Mouse (Mus musculus): ENCODE measurements around the gene Arfgef2. TPM values are rescaled to one million over a fixed set of nuclear protein-coding genes. Genes with fewer than 3 reads are reported as not detected.
A peak's percentile ranks its signal among the peaks of the same experiment; 100 is the strongest.

Arfgef2 gene
- polyA plus RNA-seq, 1 experiment from 2014 or later = 4.1 TPM

DNA sequence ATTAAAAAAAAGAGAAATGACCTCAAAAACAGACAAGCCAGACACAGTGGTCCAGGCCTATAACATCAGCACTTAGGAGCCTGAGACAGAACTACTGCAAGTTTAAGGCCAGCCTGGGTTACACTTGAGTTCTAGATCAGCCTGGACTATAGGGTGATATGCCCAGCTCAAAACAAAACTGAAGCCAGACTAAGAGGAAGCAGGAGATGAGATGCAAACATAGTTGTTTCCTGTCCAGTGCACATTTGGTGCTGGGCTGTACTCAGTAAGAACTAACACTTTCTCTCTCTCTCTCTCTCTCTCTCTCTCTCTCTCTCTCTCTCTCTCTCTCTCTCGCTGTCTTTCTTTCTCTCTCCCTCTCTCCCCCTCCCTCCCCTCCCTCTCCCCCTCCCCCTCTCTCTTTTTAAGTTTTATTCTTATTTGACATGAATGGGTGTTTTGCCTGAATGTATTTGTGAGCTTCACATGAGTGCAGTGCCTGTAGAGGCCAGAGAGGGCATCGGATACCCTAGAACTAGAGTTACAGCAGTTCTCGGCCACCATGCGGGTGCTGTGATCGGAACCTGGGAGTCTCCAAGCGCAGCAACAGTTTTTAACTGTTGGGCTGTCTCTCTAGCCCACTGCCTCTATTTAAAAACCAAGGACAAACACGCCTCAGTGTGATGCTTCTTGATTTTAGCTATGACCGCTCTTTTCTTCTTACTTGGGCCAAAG is 95.6 kb downstream of the Arfgef2 start:
- no peak overlapping the region for H3K4me3 ChIP-seq (ENCODE audit: low read depth, low read length)
- no peaks in the 10 kb centered on the region for H3K9me3 ChIP-seq (replicated peaks; ENCODE audit: control insufficient read depth, low read length)
- ATAC-seq (ENCODE audit: low read depth) = no peak
- peaks cover 10% of the 10 kb centered on the region for H3K4me1 ChIP-seq (ENCODE audit: control insufficient read depth, low read depth, low read length)
- H3K9ac ChIP-seq (ENCODE audit: low read depth, low read length) = no peak overlapping the region
- no peak overlapping the region for H3K27ac ChIP-seq (ENCODE audit: low read length)
- WGBS (ENCODE audit: insufficient replicate concordance) = 80% methylated on average over 8 of the region's 8 CpGs
- H3K27me3 ChIP-seq (ENCODE audit: control insufficient read depth, insufficient read depth, low read depth, low read length) = no peaks in the 10 kb centered on the region
- H3K4me2 ChIP-seq (ENCODE audit: low read depth, low read length) = no peak overlapping the region
- no peaks in the 10 kb centered on the region; the same call in 1 of the 2 replicates for H3K36me3 ChIP-seq (ENCODE audit: control insufficient read depth, insufficient read depth)

DNA sequence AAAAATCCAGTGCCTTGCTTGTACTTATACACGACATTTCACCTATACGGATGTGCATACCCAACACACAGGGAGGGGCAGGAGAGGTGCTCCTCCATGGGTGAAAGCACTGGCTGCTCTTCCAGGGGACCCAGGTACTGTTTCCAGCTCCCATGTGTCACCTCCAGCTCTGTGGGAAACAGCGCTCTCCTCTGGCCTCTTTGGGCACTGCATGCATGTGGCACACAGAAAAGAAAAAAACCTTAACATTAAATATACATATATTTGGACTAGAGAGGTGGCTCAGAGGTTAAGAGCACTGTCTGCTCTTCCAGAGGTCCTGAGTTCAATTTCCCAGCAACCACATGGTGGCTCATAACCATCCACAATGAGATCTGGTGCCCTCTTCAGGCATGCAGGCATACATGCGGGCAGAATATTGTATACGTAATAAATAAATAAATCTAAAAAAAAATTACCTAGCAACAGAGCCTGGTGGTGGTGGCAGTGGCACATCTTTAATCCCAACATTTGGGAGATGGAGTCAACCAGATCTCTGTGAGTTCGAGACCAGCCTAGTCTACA is 98.4 kb downstream of the Arfgef2 start:
- ATAC-seq (ENCODE audit: low read depth) = no peak
- Histone ChIP-seq H3K36me3 (ENCODE audit: control insufficient read depth, insufficient read depth) (no peaks in the 10 kb centered on the region), H3K27ac (ENCODE audit: low read length) (no peak overlapping the region), H3K4me2 (ENCODE audit: low read depth, low read length) (no peak overlapping the region), H3K27me3 (ENCODE audit: control insufficient read depth, insufficient read depth, low read depth, low read length) (no peaks in the 10 kb centered on the region), H3K9me3 (replicated peaks; ENCODE audit: control insufficient read depth, low read length) (no peaks in the 10 kb centered on the region), H3K4me3 (ENCODE audit: low read depth, low read length) (no peak overlapping the region), H3K9ac (ENCODE audit: low read depth, low read length) (no peak overlapping the region), H3K4me1 (ENCODE audit: control insufficient read depth, low read depth, low read length) (peaks cover 20% of the 10 kb centered on the region)
- WGBS (ENCODE audit: insufficient replicate concordance) = 83% methylated on average over 6 of the region's 6 CpGs

GRCm38 (mm10) chr2:166905711-166906522 is 100.5 kb downstream of the Arfgef2 start, which contains the start of gene Cse1l:
TSS of gene Cse1l (plus strand) at chr2:166906040.
- Histone ChIP-seq H3K4me3 (ENCODE audit: low read depth, low read length) (peak within 1 kb of the TSS; percentile 97), H3K9ac (ENCODE audit: low read depth, low read length) (peak within 1 kb of the TSS; percentile 93), H3K36me3 (ENCODE audit: control insufficient read depth, insufficient read depth) (no peaks in the 10 kb centered on the region), H3K4me2 (ENCODE audit: low read depth, low read length) (peak within 1 kb of the TSS; percentile 94), H3K9me3 (replicated peaks; ENCODE audit: control insufficient read depth, low read length) (no peaks in the 10 kb centered on the region), H3K27ac (ENCODE audit: low read length) (peak within 1 kb of the TSS; percentile 99), H3K27me3 (ENCODE audit: control insufficient read depth, insufficient read depth, low read depth, low read length) (no peaks in the 10 kb centered on the region), H3K4me1 (ENCODE audit: control insufficient read depth, low read depth, low read length) (peaks cover 20% of the 10 kb centered on the region)
- peak; percentile 96 for ATAC-seq (ENCODE audit: low read depth)
- under 1% methylated on average over 77 of the region's 80 CpGs for WGBS (ENCODE audit: insufficient replicate concordance)

DNA sequence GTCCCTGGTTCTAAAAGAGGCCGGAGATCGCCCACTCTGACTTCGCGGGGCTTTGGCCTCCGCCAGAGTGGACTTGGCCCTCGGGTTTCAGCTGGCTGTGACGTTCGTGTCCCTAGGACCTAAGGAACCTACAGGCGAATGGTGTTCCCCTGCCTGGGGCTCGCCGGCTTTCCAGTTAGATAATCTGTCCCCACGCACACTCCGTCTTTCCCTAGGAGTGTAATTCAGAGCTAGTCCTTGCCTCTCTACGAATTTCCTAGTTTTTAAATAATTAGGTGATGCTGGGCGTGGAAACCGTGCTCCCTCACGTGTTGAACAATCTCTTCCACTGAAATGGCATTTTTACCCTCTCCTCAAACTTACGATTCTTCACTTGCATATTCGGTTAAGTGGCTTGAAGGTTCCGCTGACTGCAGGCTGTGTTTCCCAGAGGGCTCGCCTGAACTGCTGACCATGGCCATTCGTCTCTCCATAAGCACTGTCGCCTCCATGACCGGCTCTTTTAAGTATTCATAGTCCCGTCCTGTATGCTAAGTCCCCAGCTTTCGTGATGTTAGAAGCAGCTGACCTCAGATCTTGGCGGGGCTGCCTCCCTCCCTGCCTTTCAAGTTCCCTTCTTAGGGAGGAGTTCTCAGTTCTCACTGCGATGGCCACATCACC is 101.3 kb downstream of the Arfgef2 start:
- peak overlapping the region; percentile 94 for H3K4me2 ChIP-seq (ENCODE audit: low read depth, low read length)
- H3K36me3 ChIP-seq (ENCODE audit: control insufficient read depth, insufficient read depth) = no peaks in the 10 kb centered on the region
- no peaks in the 10 kb centered on the region for H3K9me3 ChIP-seq (replicated peaks; ENCODE audit: control insufficient read depth, low read length)
- WGBS (ENCODE audit: insufficient replicate concordance) = under 1% methylated on average over 28 of the region's 28 CpGs
- ATAC-seq (ENCODE audit: low read depth) = peak; percentile 32
- H3K27me3 ChIP-seq (ENCODE audit: control insufficient read depth, insufficient read depth, low read depth, low read length) = no peaks in the 10 kb centered on the region
- H3K27ac ChIP-seq (ENCODE audit: low read length) = peak overlapping the region; percentile 99
- H3K4me3 ChIP-seq (ENCODE audit: low read depth, low read length) = peak overlapping the region; percentile 97
- H3K9ac ChIP-seq (ENCODE audit: low read depth, low read length) = peak overlapping the region; percentile 93
- peaks cover 20% of the 10 kb centered on the region for H3K4me1 ChIP-seq (ENCODE audit: control insufficient read depth, low read depth, low read length)

- no peaks in the 10 kb centered on the region for H3K9me3 ChIP-seq (replicated peaks; ENCODE audit: control insufficient read depth, low read length)
- H3K36me3 ChIP-seq (ENCODE audit: control insufficient read depth, insufficient read depth) = no peaks in the 10 kb centered on the region
- no peak overlapping the region for H3K4me3 ChIP-seq (ENCODE audit: low read depth, low read length)
- peaks cover 18% of the 10 kb centered on the region for H3K4me1 ChIP-seq (ENCODE audit: control insufficient read depth, low read depth, low read length)
- no peak overlapping the region for H3K27ac ChIP-seq (ENCODE audit: low read length)
- H3K9ac ChIP-seq (ENCODE audit: low read depth, low read length) = no peak overlapping the region
- no peak for ATAC-seq (ENCODE audit: low read depth)
- H3K4me2 ChIP-seq (ENCODE audit: low read depth, low read length) = no peak overlapping the region
- WGBS (ENCODE audit: insufficient replicate concordance) = 86% methylated on average over 3 of the region's 3 CpGs
- H3K27me3 ChIP-seq (ENCODE audit: control insufficient read depth, insufficient read depth, low read depth, low read length) = no peaks in the 10 kb centered on the region
These were observed 104.3 kb downstream of the Arfgef2 start for GRCm38 (mm10) chr2:166909729-166910128.

DNA sequence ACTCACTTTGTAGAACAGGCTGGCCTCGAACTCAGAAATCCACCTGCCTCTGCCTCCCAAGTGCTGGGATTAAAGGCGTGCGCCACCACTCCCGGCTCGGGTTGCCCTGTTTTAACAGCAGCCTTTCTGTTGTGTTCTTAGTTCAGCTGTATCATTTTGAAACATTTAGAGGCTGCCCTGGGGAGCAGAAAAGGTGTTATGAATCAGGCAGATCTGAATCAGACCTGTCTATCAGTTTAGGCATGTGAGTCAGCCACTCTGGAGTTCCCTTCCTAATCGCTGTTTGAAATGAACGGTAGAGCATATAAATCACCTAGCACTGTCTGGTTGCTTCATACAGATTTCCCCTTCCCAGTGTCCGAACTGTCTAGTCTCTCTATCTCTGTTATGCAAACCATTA is 105.1 kb downstream of the Arfgef2 start:
- Histone ChIP-seq H3K9ac (ENCODE audit: low read depth, low read length) (no peak overlapping the region), H3K4me2 (ENCODE audit: low read depth, low read length) (no peak overlapping the region), H3K9me3 (replicated peaks; ENCODE audit: control insufficient read depth, low read length) (no peaks in the 10 kb centered on the region), H3K36me3 (ENCODE audit: control insufficient read depth, insufficient read depth) (no peaks in the 10 kb centered on the region), H3K4me3 (ENCODE audit: low read depth, low read length) (no peak overlapping the region), H3K27ac (ENCODE audit: low read length) (no peak overlapping the region), H3K27me3 (ENCODE audit: control insufficient read depth, insufficient read depth, low read depth, low read length) (no peaks in the 10 kb centered on the region), H3K4me1 (ENCODE audit: control insufficient read depth, low read depth, low read length) (peaks cover 12% of the 10 kb centered on the region)
- WGBS (ENCODE audit: insufficient replicate concordance) = 78% methylated on average over 8 of the region's 8 CpGs
- ATAC-seq (ENCODE audit: low read depth) = no peak

DNA sequence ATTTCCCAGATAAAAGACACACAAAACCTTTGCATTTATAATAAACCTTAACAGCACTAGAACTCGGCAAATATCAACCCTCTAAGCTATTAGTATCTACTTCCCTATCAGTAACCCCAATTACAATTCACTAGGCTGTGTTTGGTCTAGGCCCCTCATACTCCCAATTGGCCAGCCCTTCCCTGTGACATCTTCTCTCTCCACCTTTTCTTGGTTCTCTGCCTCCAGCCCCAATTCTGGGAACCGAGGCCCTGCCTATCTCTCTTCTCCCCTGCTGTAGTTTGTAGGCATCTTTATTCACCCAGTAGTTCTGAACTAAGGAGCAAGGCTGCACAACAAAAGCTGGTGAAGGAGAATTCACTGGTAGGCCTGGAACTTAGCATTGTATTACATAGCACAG is 118.6 kb downstream of the Arfgef2 start:
- Histone ChIP-seq H3K27me3 (ENCODE audit: control insufficient read depth, insufficient read depth, low read depth, low read length) (no peaks in the 10 kb centered on the region), H3K36me3 (ENCODE audit: control insufficient read depth, insufficient read depth) (peaks cover 33% of the 10 kb centered on the region), H3K9me3 (replicated peaks; ENCODE audit: control insufficient read depth, low read length) (no peaks in the 10 kb centered on the region), H3K4me2 (ENCODE audit: low read depth, low read length) (no peak overlapping the region), H3K4me1 (ENCODE audit: control insufficient read depth, low read depth, low read length) (no peaks in the 10 kb centered on the region), H3K4me3 (ENCODE audit: low read depth, low read length) (no peak overlapping the region), H3K27ac (ENCODE audit: low read length) (no peak overlapping the region), H3K9ac (ENCODE audit: low read depth, low read length) (no peak overlapping the region)
- ATAC-seq (ENCODE audit: low read depth) = no peak
- 62% methylated on average over 2 of the region's 2 CpGs for WGBS (ENCODE audit: insufficient replicate concordance)

DNA sequence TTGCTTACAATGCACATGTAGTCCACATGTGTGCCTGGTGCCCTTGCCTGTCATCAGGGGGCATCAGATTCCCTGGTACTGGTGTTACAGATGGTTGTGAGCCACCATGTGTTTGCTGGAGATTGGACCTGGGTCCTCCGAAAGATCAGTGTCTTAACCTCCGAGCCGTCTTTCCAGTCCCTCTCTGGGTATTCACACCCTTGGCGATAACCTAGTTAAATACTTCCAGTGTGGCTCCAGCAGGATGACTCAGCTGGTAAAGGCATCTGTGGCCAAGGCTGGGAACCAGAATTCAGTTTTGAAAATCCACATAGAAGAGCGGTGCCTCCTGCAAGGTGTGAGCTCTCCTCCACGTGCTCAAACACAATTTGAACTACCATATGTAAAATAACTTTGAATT is 128.6 kb downstream of the Arfgef2 start:
- WGBS (ENCODE audit: insufficient replicate concordance) = 90% methylated on average over 6 of the region's 6 CpGs
- ATAC-seq (ENCODE audit: low read depth) = no peak
- Histone ChIP-seq H3K27me3 (ENCODE audit: control insufficient read depth, insufficient read depth, low read depth, low read length) (no peaks in the 10 kb centered on the region), H3K9ac (ENCODE audit: low read depth, low read length) (no peak overlapping the region), H3K27ac (ENCODE audit: low read length) (no peak overlapping the region), H3K36me3 (ENCODE audit: control insufficient read depth, insufficient read depth) (peaks cover 48% of the 10 kb centered on the region), H3K9me3 (replicated peaks; ENCODE audit: control insufficient read depth, low read length) (no peaks in the 10 kb centered on the region), H3K4me3 (ENCODE audit: low read depth, low read length) (no peak overlapping the region), H3K4me2 (ENCODE audit: low read depth, low read length) (no peak overlapping the region), H3K4me1 (ENCODE audit: control insufficient read depth, low read depth, low read length) (no peaks in the 10 kb centered on the region)

Data from liver, embryonic 16.5 days (tissue).